Mouse (Mus musculus) layer of hippocampus, postnatal 36 days (tissue): ENCODE data around the gene Cep41. TPM values are rescaled to one million over a fixed set of nuclear protein-coding genes. Genes with fewer than 3 reads are reported as not detected.

Experiments
- DNase-seq, 2 experiments: peaks; one replicate each; pipeline ENCODE4 v3.0.0; 2022
- microRNA-seq, 2 experiments: library from miRNA; unstranded; fragments of <30 nt; microRNA quantifications; one replicate each; pipeline ENCODE4 v1.2.0; 2021
- total RNA-seq, 2 experiments: library from RNA; stranded (reverse); gene quantifications; 2 replicates each; pipeline ENCODE4 v1.2.3; 2021

Gene Cep41
- total RNA-seq, 2 experiments from 2014 or later: 6.7 to 6.8 TPM

GRCm38 (mm10) chr6:30624763-30625162 lies 68.8 kb downstream of the Cep41 start:
- no peak for DNase-seq

DNA sequence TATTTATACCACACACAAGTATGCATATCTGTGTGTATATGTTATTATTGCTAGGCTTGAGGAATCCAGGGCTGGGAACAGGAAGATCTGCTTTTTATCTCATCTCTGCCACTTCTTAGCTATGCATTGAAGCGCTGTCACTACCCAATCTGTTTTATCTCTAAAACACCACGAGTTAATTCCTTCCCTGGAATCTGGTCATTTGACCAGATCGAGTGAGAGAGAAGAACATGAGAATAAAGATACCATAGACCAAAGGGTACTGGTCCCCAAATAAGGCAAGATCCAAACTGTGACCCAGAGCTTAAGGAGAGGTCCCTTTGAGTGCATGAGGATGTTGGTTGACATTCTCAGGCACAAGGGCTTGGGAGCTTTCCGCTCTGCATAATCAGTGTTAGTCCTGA lies 71.6 kb downstream of the Cep41 start:
- DNase-seq: no peak

GRCm38 (mm10) chr6:30620994-30621393 lies 72.6 kb downstream of the Cep41 start:
- DNase-seq: no peak

- no peak for DNase-seq
These were observed 73.0 kb downstream of the Cep41 start for GRCm38 (mm10) chr6:30620591-30620990.

- no peak for DNase-seq
These were observed 73.9 kb downstream of the Cep41 start for GRCm38 (mm10) chr6:30619606-30620005.

GRCm38 (mm10) chr6:30618735-30619134 lies 74.8 kb downstream of the Cep41 start:
- no peak for DNase-seq

GRCm38 (mm10) chr6:30617959-30618590 lies 75.5 kb downstream of the Cep41 start:
- peak; percentile 53 to 61 for DNase-seq

DNA sequence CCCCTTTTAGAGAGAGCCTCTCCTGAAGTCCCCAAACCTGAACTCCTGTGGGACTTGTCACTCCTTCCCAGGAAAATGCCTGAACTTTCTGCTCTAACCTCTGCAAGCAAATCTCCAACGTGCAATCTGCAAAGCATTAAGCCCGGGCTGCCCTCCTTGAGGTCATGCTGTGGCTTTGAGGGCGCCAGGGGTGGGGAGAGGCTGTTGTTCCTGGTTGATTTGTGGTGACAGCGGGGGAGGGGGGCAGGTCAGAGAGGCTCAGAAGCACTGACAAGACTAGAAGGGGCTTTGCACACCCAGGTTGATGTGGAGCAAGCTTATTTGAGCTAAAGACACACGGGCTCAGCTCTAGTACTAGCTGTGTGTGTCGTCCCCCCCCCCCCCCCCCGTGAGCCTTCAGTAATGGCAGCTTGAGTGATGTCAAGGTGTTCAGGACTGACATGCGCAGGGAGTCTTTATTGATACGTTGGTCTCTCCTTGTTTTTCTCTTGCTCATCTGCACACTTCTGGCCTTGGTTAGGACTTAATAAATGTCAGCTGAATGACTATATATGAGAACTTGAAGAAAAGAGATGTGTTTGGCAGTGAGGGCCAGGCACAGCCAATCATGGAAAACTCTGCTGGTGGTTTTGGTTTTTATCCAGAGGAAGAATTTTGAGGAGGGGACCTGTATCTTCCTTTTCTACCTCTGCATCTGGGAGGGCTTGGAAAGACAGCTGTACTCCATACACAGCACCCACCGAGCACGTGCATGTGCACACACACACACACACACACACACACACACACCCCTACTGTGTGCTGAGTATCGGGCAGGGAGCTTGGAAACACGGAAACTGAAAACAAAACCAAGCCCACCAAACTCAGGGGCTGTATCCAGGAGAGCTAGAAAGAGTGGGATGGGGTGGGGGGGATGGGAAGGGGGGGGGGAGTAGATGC lies 76.3 kb downstream of the Cep41 start:
- no peak for DNase-seq

GRCm38 (mm10) chr6:30616491-30616941 lies 77.0 kb downstream of the Cep41 start:
- DNase-seq: no peak

- DNase-seq: no peak
These were observed 77.8 kb downstream of the Cep41 start for GRCm38 (mm10) chr6:30615741-30616140.

DNA sequence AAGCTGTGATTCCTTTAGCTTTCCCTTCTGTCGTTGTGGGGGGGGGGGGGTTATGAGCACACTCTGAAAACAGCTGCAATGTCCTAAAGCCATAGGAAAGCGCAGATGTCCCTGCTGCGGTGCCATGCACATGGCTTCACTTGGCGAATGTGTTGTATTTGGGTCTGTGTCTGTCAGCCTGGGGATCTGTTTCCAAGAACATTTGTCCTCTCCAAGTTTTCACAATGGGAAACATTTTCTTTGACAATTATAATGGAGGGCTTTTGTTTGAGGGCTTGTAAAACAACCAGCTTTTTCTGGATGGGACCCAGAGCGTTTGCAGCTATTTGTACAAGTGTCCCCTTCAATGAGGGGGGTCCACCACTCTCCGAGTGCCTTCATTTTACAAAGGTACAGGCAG lies 79.3 kb downstream of the Cep41 start:
- no peak for DNase-seq

GRCm38 (mm10) chr6:30611212-30611611 lies 82.3 kb downstream of the Cep41 start:
- DNase-seq: no peak

DNA sequence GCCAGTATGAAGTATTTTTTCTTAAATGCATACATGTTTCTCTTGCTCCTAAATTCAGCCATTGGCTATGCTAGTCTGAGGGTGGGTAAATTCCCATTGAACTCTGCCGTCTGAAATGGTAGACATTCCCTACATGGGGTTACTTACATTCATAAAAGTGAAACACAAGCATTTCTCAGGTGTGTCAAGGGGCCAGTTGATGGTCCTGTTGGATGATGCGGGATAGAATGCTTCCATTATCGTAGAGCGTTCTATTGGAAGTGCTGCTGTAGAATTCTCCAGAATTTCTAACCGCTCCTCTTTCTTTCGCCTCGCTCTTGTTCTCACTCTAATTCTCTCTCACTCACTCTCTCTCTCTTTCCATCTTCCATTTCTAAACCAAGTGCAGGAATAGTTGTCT lies 82.8 kb downstream of the Cep41 start, which contains the start of gene Cpa5:
TSS of gene Cpa5 (plus strand) at position 301 of the 400 bp plus-strand sequence.
- no peak for DNase-seq

DNA sequence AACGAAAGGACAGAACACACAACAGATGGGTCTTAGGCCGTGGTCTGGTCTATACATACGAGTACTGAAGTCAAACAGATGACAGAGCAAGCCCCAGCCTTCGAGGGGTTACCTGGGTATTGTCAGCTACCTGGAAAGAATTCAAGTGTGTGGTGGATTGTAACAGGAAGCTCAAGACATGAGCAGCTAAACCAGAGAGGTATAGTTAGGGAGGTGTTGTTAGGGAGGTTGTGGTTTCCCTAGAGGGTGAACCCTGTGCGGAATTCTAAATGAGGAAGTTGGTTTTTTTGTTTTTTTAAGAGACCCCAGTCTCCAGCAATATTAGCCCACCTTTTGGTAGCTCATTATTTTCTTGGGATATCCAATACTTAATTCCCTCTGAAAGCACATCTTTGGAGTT lies 87.9 kb downstream of the Cep41 start:
- no peak for DNase-seq

DNA sequence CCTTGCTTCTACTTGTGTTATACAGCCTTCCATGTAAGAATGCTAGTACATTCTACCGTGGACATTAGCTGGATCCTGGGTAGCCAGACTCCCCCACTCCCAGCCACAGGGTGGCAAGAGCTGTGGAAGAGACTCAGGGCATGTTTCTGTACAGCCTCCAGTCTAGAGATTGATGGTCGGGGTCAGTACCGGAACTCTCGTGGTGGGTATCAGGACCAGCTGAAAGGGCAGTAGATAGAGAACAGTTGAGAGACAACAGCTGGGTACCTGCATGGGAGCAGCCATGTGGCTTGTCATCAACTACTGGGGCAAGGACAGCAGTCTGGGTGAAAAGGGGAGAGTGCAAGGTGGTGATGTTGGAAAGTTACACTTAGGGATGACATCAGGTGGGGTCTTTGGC lies 88.4 kb downstream of the Cep41 start:
- no peak for DNase-seq

- DNase-seq: no peak
These were observed 89.1 kb downstream of the Cep41 start for GRCm38 (mm10) chr6:30604342-30604867.

Small RNAs within 50 kb of the gene (microRNA-seq; reads per million reads assigned to microRNA genes)
- gene Mir335: 3,723 to 4,208 reads per million in 2 experiments

Other genes with a start within 250 kb of the Cep41 start
- 10 to 100 TPM; 19.2 to 25.2 TPM for gene Tmem209, start 184.0 kb downstream of the Cep41 start, total RNA-seq
- 1 to 10 TPM in 1 of 2 experiments, under 1 TPM in 1; 0.70 to 1.2 TPM for gene Ssmem1, start 183.9 kb downstream of the Cep41 start, total RNA-seq
- 1 to 10 TPM in 1 of 2 experiments, under 1 TPM in 1; 0.92 to 2.0 TPM for gene Cpa2, start 152.2 kb downstream of the Cep41 start, total RNA-seq
- gene Cpa4, start 125.4 kb downstream of the Cep41 start, total RNA-seq: not detected
- not detected for gene Cpa5, start 82.7 kb downstream of the Cep41 start, total RNA-seq
- not detected for gene Cpa1, start 54.5 kb downstream of the Cep41 start, total RNA-seq
- 10 to 100 TPM; 48.4 to 52.7 TPM for gene Mest, start 29.8 kb upstream of the Cep41 start, total RNA-seq
- 10 to 100 TPM; 76.6 to 79.9 TPM for gene Copg2, start 203.0 kb upstream of the Cep41 start, total RNA-seq
- gene Tsga13, start 221.8 kb upstream of the Cep41 start, total RNA-seq: not detected